In genomic region chr8:8593812-8594211, GRCm38 (mm10) we compare ENCODE assay signal across 21 mouse cellular contexts.
DNase-seq lines count a peak whose midpoint lies in the region; ATAC-seq and TF ChIP-seq lines count a peak whose summit lies in the region.
"Had no signal": no experiment of that assay in that cellular context is flagged by ENCODE, and none has a peak within 500 bp of the region (broad histone marks: within the 10 kb centered on the region; RNA-seq: fewer than 3 reads in every experiment).

No protein-coding gene starts in this region.

- no peaks in the 10 kb centered on the region for H3K4me1 ChIP-seq in lung, postnatal 0 days (ENCODE audit: insufficient read depth, low read depth, low read length)
- no peaks in the 10 kb centered on the region for H3K4me1 ChIP-seq in liver, embryonic 12.5 days
- no peaks in the 10 kb centered on the region for H3K4me1 ChIP-seq in cerebellum, adult 2 months (ENCODE audit: control insufficient read depth, insufficient read depth, low read length)
- H3K4me1 ChIP-seq: hindbrain, embryonic 15.5 days had no signal

- no peak for TF ChIP-seq EP300 in lung, postnatal 0 days (IDR thresholded peaks at IDR 0.05)

- no peak for DNase-seq in lung, postnatal 0 days (ENCODE audit: low spot score)
- DNase-seq in lung, adult 18-20 months, result no peak
- peak; percentile 37 for DNase-seq in 416B (ENCODE audit: low read depth)
- no peak for DNase-seq in cerebellum, adult 2 months
- DNase-seq: cerebellum, adult 11 months; cerebellum, adult 8-10 months; cerebellum, postnatal 10 days; cerebellum, postnatal 36 days; gastrocnemius, postnatal 10 days; gastrocnemius, postnatal 36 days; heart, postnatal 14 days; heart, postnatal 4 days had no signal

- H3K27ac ChIP-seq in lung, postnatal 0 days (ENCODE audit: low read length), result no peak overlapping the region
- H3K27ac ChIP-seq in liver, embryonic 12.5 days, result no peak overlapping the region
- H3K27ac ChIP-seq in cerebellum, adult 2 months (ENCODE audit: insufficient read depth, low read length), result no peak overlapping the region
- H3K27ac ChIP-seq: forebrain, embryonic 10.5 days; forebrain, embryonic 13.5 days; heart, embryonic 13.5 days; hindbrain, embryonic 12.5 days; hindbrain, embryonic 15.5 days had no signal

- WGBS in lung, postnatal 0 days, result 69% methylated on average over 7 of the region's 7 CpGs
- WGBS in liver, embryonic 12.5 days (ENCODE audit: insufficient replicate concordance), result 45% methylated on average over 7 of the region's 7 CpGs
- WGBS in cerebellum, adult 2 months, result 91% methylated on average over 7 of the region's 7 CpGs

- H3K9me3 ChIP-seq in lung, postnatal 0 days (ENCODE audit: low read length), result no peaks in the 10 kb centered on the region
- H3K9me3 ChIP-seq in liver, embryonic 12.5 days (replicated peaks), result no peaks in the 10 kb centered on the region
- H3K9me3 ChIP-seq: forebrain, embryonic 13.5 days; heart, embryonic 13.5 days; hindbrain, embryonic 12.5 days; hindbrain, embryonic 15.5 days had no signal

- H3K9ac ChIP-seq in lung, postnatal 0 days (replicated peaks; ENCODE audit: low read depth), result no peak overlapping the region
- no peak overlapping the region for H3K9ac ChIP-seq in liver, embryonic 12.5 days
- H3K9ac ChIP-seq: forebrain, embryonic 13.5 days; heart, embryonic 13.5 days; hindbrain, embryonic 12.5 days; hindbrain, embryonic 15.5 days had no signal

- no peak for TF ChIP-seq POLR2A in cerebellum, adult 2 months (IDR thresholded peaks at IDR 0.05; ENCODE audit: borderline replicate concordance, insufficient read depth, low read length)

- H3K27me3 ChIP-seq in lung, postnatal 0 days (replicated peaks; ENCODE audit: insufficient read depth, low read length), result no peaks in the 10 kb centered on the region
- no peaks in the 10 kb centered on the region for H3K27me3 ChIP-seq in liver, embryonic 12.5 days (replicated peaks)
- H3K27me3 ChIP-seq in cerebellum, adult 2 months (ENCODE audit: control insufficient read depth, insufficient read depth, low read length), result no peaks in the 10 kb centered on the region
- H3K27me3 ChIP-seq: heart, embryonic 13.5 days; hindbrain, embryonic 12.5 days; hindbrain, embryonic 15.5 days had no signal

- no peaks in the 10 kb centered on the region for H3K36me3 ChIP-seq in lung, postnatal 0 days (ENCODE audit: insufficient read depth, low read length)
- no peaks in the 10 kb centered on the region for H3K36me3 ChIP-seq in liver, embryonic 12.5 days
- H3K36me3 ChIP-seq: forebrain, embryonic 10.5 days; heart, embryonic 13.5 days; hindbrain, embryonic 12.5 days; hindbrain, embryonic 15.5 days had no signal

- H3K4me3 ChIP-seq in lung, postnatal 0 days (ENCODE audit: low read depth, low read length), result no peak overlapping the region
- no peak overlapping the region for H3K4me3 ChIP-seq in liver, embryonic 12.5 days
- H3K4me3 ChIP-seq in cerebellum, adult 2 months (replicated peaks; ENCODE audit: insufficient read depth, low read depth, low read length), result no peak overlapping the region
- H3K4me3 ChIP-seq: forebrain, embryonic 10.5 days; forebrain, embryonic 13.5 days; heart, embryonic 13.5 days; hindbrain, embryonic 12.5 days; hindbrain, embryonic 15.5 days had no signal

- no peak overlapping the region for H3K4me2 ChIP-seq in lung, postnatal 0 days (replicated peaks; ENCODE audit: low read depth, low read length)
- H3K4me2 ChIP-seq in liver, embryonic 12.5 days, result no peak overlapping the region
- H3K4me2 ChIP-seq: forebrain, embryonic 13.5 days; heart, embryonic 13.5 days; hindbrain, embryonic 12.5 days; hindbrain, embryonic 15.5 days had no signal

- TF ChIP-seq CTCF in lung, postnatal 0 days (IDR thresholded peaks at IDR 0.05), result no peak
- no peak for TF ChIP-seq CTCF in cerebellum, adult 2 months (IDR thresholded peaks at IDR 0.05; ENCODE audit: borderline replicate concordance, insufficient read depth, low read depth, low read length)

- ATAC-seq in lung, postnatal 0 days, result peak; percentile 43; the same call in 1 of the 2 replicates
- ATAC-seq in granulocyte monocyte progenitor cell, adult 5-6 weeks (replicated peaks; ENCODE audit: poor library complexity, severe bottlenecking), result peak; percentile 97
- ATAC-seq in liver, embryonic 12.5 days, result no peak
- ATAC-seq: CD4-positive, CD25-positive, alpha-beta regulatory T cell, adult 4 months; forebrain, embryonic 13.5 days; forebrain, embryonic 16.5 days had no signal
